In the genomic region with DNA sequence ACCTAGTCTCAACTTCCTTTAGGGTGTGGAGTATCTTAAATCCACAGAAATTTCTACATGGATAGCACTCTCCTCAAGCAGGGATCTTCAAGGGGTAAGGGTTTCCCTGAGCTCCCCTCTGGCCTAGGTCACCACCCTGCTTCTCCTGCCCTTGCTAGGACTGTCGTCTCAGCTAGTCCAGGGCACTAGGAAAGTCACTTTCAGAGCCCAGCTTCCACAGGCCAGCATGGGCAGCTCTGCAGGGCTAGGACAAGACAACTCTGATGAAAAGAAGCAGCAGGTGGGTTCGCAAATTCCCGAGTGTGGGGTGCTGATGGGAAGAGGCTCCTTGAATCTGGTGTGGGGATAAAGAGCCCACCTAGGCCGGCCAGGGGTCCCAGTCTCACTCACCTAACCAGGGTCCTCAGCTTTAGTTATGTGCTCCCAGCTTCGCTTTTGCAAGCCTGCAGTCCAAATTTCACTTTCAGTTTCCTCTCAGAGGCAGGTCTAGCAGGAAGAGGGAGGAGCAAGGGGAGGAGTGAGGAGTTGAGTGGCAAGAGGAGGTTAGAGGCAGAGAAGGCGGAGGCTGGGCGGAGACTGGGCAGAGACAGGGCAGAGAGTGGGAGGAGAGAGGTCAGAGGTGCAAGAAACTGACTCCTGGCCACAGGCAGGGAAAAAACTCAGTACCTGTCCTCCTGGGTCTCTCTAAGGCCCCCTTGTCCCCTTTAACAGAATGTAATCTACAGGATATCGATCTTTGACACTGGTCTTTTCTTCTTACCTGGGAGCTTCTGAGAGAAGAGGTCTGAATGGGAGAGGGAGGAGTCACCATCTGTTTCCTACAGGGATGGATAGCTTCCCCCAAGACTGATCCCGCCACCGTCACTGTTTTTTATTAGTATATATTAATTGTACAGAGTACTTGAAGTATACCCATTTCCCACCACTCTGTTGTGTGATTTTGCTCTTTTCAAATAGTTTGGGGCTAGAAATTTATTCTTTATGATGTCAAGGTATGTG, we compare ENCODE assay signal across 8 mouse cellular contexts. TPM values are rescaled to one million over a fixed set of nuclear protein-coding genes. Genes with fewer than 3 reads are reported as not detected.
DNase-seq lines count a peak whose midpoint lies in the region; ATAC-seq and TF ChIP-seq lines count a peak whose summit lies in the region.

A gene (minus strand): TSS at position 488 of the 999 bp plus-strand sequence.

- peaks cover 8% of the 10 kb centered on the region for H3K4me1 ChIP-seq in E14TG2a.4 (replicated peaks; ENCODE audit: low read depth, low read length)
- 0 out of 2 replicates have a peak, but pooled peaks cover 2% of the 10 kb centered on the region for H3K4me1 ChIP-seq in forebrain, embryonic 11.5 days (replicated peaks; ENCODE audit: control insufficient read depth, insufficient read depth, low read length)
- 0 out of 2 replicates have a peak, but pooled peaks cover 2% of the 10 kb centered on the region for H3K4me1 ChIP-seq in heart, embryonic 16.5 days (ENCODE audit: control insufficient read depth, insufficient read depth, low read length)
- peaks cover 0 to 6% of the 10 kb centered on the region in 2 experiments; a peak in 3 of 4 replicates for H3K4me1 ChIP-seq in liver, embryonic 14.5 days (replicated peaks; ENCODE audit: control insufficient read depth in 2 of 2, insufficient read depth in 2 of 2, low read length in 1 of 2)
- peaks cover 2% of the 10 kb centered on the region; the same call in 1 of the 2 replicates for H3K4me1 ChIP-seq in stomach, embryonic 16.5 days (ENCODE audit: control insufficient read depth, insufficient read depth, low read length)

- H3K9ac ChIP-seq in forebrain, embryonic 11.5 days (ENCODE audit: low read length): peak within 1 kb of the TSS; percentile 45; the same call in 1 of the 2 replicates
- peak within 1 kb of the TSS; percentile 77 for H3K9ac ChIP-seq in heart, embryonic 16.5 days (ENCODE audit: low read length)
- H3K9ac ChIP-seq in liver, embryonic 14.5 days (replicated peaks): peak within 1 kb of the TSS; percentile 84
- H3K9ac ChIP-seq in stomach, embryonic 16.5 days (ENCODE audit: low read length): peak within 1 kb of the TSS; percentile 79

- peak; percentile 88 for DNase-seq in c-Kit-positive CD71-positive TER-119-negative erythroid progenitor cells, embryonic 14.5 days (ENCODE audit: low read depth)
- DNase-seq in forebrain, embryonic 11.5 days (ENCODE audit: low spot score): peak; percentile 65
- peak; percentile 93 to 95 for DNase-seq in kidney, postnatal 25 days
- peak; percentile 76 to 83 (median 81) for DNase-seq in liver, embryonic 14.5 days (ENCODE audit: low read depth in 3 of 3, low spot score in 3 of 3)
- DNase-seq in neural tube, embryonic 10.5 days (ENCODE audit: extremely low spot score, low spot score): peak; percentile 55

- H3K9me3 ChIP-seq in E14TG2a.4 (ENCODE audit: low read length): no peaks in the 10 kb centered on the region
- H3K9me3 ChIP-seq in forebrain, embryonic 11.5 days (ENCODE audit: control insufficient read depth, low read length): no peaks in the 10 kb centered on the region
- no peaks in the 10 kb centered on the region for H3K9me3 ChIP-seq in heart, embryonic 16.5 days (replicated peaks; ENCODE audit: control insufficient read depth, low read length)
- H3K9me3 ChIP-seq in liver, embryonic 14.5 days (ENCODE audit: control insufficient read depth, low read length): no peaks in the 10 kb centered on the region
- H3K9me3 ChIP-seq in stomach, embryonic 16.5 days (replicated peaks; ENCODE audit: control insufficient read depth, low read length): no peaks in the 10 kb centered on the region

- H3K4me2 ChIP-seq in forebrain, embryonic 11.5 days (ENCODE audit: low read depth, low read length, severe bottlenecking): peak within 1 kb of the TSS; percentile 42
- H3K4me2 ChIP-seq in heart, embryonic 16.5 days (ENCODE audit: low read depth, low read length): peak within 1 kb of the TSS; percentile 83
- peak within 1 kb of the TSS; percentile 91 for H3K4me2 ChIP-seq in liver, embryonic 14.5 days (ENCODE audit: low read depth)
- peak within 1 kb of the TSS; percentile 89 for H3K4me2 ChIP-seq in stomach, embryonic 16.5 days (ENCODE audit: low read depth, low read length)

- TF ChIP-seq CTCF in E14TG2a.4 (conservative IDR thresholded peaks at IDR 0.05; ENCODE audit: low read length): no peak
- no peak for TF ChIP-seq CTCF in liver, embryonic 14.5 days (IDR thresholded peaks at IDR 0.05; ENCODE audit: low read depth)

- no peak within 1 kb of the TSS for H3K27ac ChIP-seq in forebrain, embryonic 11.5 days (ENCODE audit: low read depth, low read length)
- H3K27ac ChIP-seq in heart, embryonic 16.5 days (ENCODE audit: low read length): peak within 1 kb of the TSS; percentile 68
- H3K27ac ChIP-seq in liver, embryonic 14.5 days: peak within 1 kb of the TSS; percentile 20; the same call in 1 of the 2 replicates
- H3K27ac ChIP-seq in stomach, embryonic 16.5 days (ENCODE audit: low read length): peak within 1 kb of the TSS; percentile 50; the same call in 1 of the 2 replicates

- no peak for TF ChIP-seq EP300 in liver, embryonic 14.5 days (IDR thresholded peaks at IDR 0.05; ENCODE audit: low read depth)

- peak within 1 kb of the TSS; percentile 61 for H3K4me3 ChIP-seq in E14TG2a.4 (replicated peaks; ENCODE audit: low read length)
- peak within 1 kb of the TSS; percentile 29 for H3K4me3 ChIP-seq in forebrain, embryonic 11.5 days (ENCODE audit: low read depth, low read length)
- H3K4me3 ChIP-seq in heart, embryonic 16.5 days (ENCODE audit: low read length): peak within 1 kb of the TSS; percentile 79
- peak within 1 kb of the TSS; percentile 83 to 90 for H3K4me3 ChIP-seq in liver, embryonic 14.5 days (ENCODE audit: insufficient read depth in 1 of 2, low read depth in 2 of 2, low read length in 2 of 2)
- H3K4me3 ChIP-seq in stomach, embryonic 16.5 days (replicated peaks; ENCODE audit: low read length): peak within 1 kb of the TSS; percentile 58

- 0 out of 2 replicates have a peak, but pooled peaks cover 3% of the 10 kb centered on the region for H3K36me3 ChIP-seq in E14TG2a.4 (ENCODE audit: insufficient read depth, low read length)
- no peaks in the 10 kb centered on the region for H3K36me3 ChIP-seq in forebrain, embryonic 11.5 days (ENCODE audit: control insufficient read depth, insufficient read depth, low read length)
- H3K36me3 ChIP-seq in heart, embryonic 16.5 days (ENCODE audit: control insufficient read depth, insufficient read depth): peaks cover 5% of the 10 kb centered on the region; the same call in 1 of the 2 replicates
- H3K36me3 ChIP-seq in liver, embryonic 14.5 days (replicated peaks; ENCODE audit: control insufficient read depth, insufficient read depth, low read depth): no peaks in the 10 kb centered on the region
- no peaks in the 10 kb centered on the region for H3K36me3 ChIP-seq in stomach, embryonic 16.5 days (ENCODE audit: control insufficient read depth, insufficient read depth, low read length)

- peak; percentile 94 for ATAC-seq in forebrain, embryonic 11.5 days (replicated peaks; ENCODE audit: low FRiP score)
- peak; percentile 96 for ATAC-seq in heart, embryonic 16.5 days (replicated peaks; ENCODE audit: extremely low read depth, insufficient read depth, low FRiP score)
- peak; percentile 99 for ATAC-seq in liver, embryonic 14.5 days (ENCODE audit: insufficient read depth)
- ATAC-seq in stomach, embryonic 16.5 days (ENCODE audit: insufficient read depth, low FRiP score): peak; percentile 98

- no peaks in the 10 kb centered on the region for H3K27me3 ChIP-seq in E14TG2a.4 (ENCODE audit: insufficient read depth, low read length)
- H3K27me3 ChIP-seq in forebrain, embryonic 11.5 days (ENCODE audit: control insufficient read depth, insufficient read depth, low read length): no peaks in the 10 kb centered on the region
- H3K27me3 ChIP-seq in heart, embryonic 16.5 days (ENCODE audit: control insufficient read depth, insufficient read depth, low read length): no peaks in the 10 kb centered on the region
- no peaks in the 10 kb centered on the region for H3K27me3 ChIP-seq in liver, embryonic 14.5 days (ENCODE audit: control insufficient read depth, insufficient read depth, low read length)
- H3K27me3 ChIP-seq in stomach, embryonic 16.5 days (ENCODE audit: control insufficient read depth, insufficient read depth, low read length): no peaks in the 10 kb centered on the region

- 22% methylated on average over 10 of the region's 10 CpGs for WGBS in forebrain, embryonic 11.5 days
- WGBS in heart, embryonic 16.5 days: 19% methylated on average over 10 of the region's 10 CpGs
- 5% methylated on average over 10 of the region's 10 CpGs for WGBS in liver, embryonic 14.5 days (ENCODE audit: insufficient replicate concordance)
- 13% methylated on average over 10 of the region's 10 CpGs for WGBS in stomach, embryonic 16.5 days

RNA-seq across cellular contexts. Expression of the gene that starts here (rescaled TPM):
- 0.16 and 0.25 TPM in 2 replicates for polyA plus RNA-seq in forebrain, embryonic 11.5 days (2014; fragmentation: Nextera tagmentation; extraction: Ambion mirVana)
- polyA plus RNA-seq in heart, embryonic 16.5 days (2015; fragmentation: Nextera tagmentation; extraction: Ambion mirVana): 0.80 and 0.82 TPM in 2 replicates
- polyA plus RNA-seq in liver, embryonic 14.5 days (2012; rRNA removed): 2.0 and 3.0 TPM in 2 replicates
- 0.45 and 0.58 TPM in 2 replicates for polyA plus RNA-seq in liver, embryonic 14.5 days (2014; fragmentation: Nextera tagmentation; extraction: Ambion mirVana)
- polyA plus RNA-seq in stomach, embryonic 16.5 days (2015; fragmentation: Nextera tagmentation; extraction: Ambion mirVana): 0.26 and 0.58 TPM in 2 replicates

Comparison
In these comparisons a context has a peak if more than half of its experiments do, and no peak if none do; other contexts are left out.
1. Peak in DNase-seq, ATAC-seq, H3K4me3 ChIP-seq, H3K9ac ChIP-seq and H3K4me2 ChIP-seq in forebrain, embryonic 11.5 days; RNA of the gene not detected or under 1 TPM.
2. Peak in ATAC-seq, H3K4me3 ChIP-seq, H3K27ac ChIP-seq, H3K9ac ChIP-seq and H3K4me2 ChIP-seq in heart, embryonic 16.5 days; RNA of the gene not detected or under 1 TPM.
3. Peak in ATAC-seq, H3K4me3 ChIP-seq, H3K27ac ChIP-seq, H3K9ac ChIP-seq and H3K4me2 ChIP-seq in stomach, embryonic 16.5 days; RNA of the gene not detected or under 1 TPM.
4. H3K4me3 ChIP-seq: peak in every context shown above with its lines; median percentile 86 in liver, embryonic 14.5 days; 79 in heart, embryonic 16.5 days; 61 in E14TG2a.4; 58 in stomach, embryonic 16.5 days; 29 in forebrain, embryonic 11.5 days.